Mouse (Mus musculus) lung, adult 2 months (tissue): ENCODE data around the gene Btbd2.

Experiments
- CTCF ChIP-seq: fragments of 200-500 bp; IDR thresholded peaks from 2 replicates; pipeline ENCODE4 v1.5.1; 2011; ENCODE audit warnings: mild to moderate bottlenecking, low read length, control low read depth; ENCODE audit not compliant: insufficient read depth
- POLR2A ChIP-seq: fragments of 200-500 bp; IDR thresholded peaks from 2 replicates; pipeline ENCODE4 v1.6.1; 2011; ENCODE audit warnings: low read depth, mild to moderate bottlenecking, control low read depth, low read length, borderline replicate concordance; ENCODE audit errors: extremely low read depth

GRCm38 (mm10) chr10:80661149-80661548 lies 4.3 kb upstream of the Btbd2 start:
- peak; percentile 80 for TF ChIP-seq CTCF
- TF ChIP-seq POLR2A = no peak
